Mouse (Mus musculus): ENCODE measurements around the gene Zfp691. TPM values are rescaled to one million over a fixed set of nuclear protein-coding genes. Genes with fewer than 3 reads are reported as not detected.

Gene Zfp691
- total and polyA plus RNA-seq, 2 experiments from 2014 or later, result 2.5 to 4.1 TPM

GRCm38 (mm10) chr4:119127229-119127628, 46.8 kb downstream of the Zfp691 start:
- H3K4me2 ChIP-seq (ENCODE audit: low read depth, low read length, poor library complexity, severe bottlenecking), result no peak overlapping the region
- no peak overlapping the region for H3K27ac ChIP-seq (ENCODE audit: low read depth, low read length)
- H3K4me3 ChIP-seq (ENCODE audit: low read depth, low read length), result no peak overlapping the region
- no peaks in the 10 kb centered on the region for H3K9me3 ChIP-seq (ENCODE audit: low read length)
- H3K36me3 ChIP-seq (ENCODE audit: insufficient read depth, low read length), result peaks cover 10% of the 10 kb centered on the region; the same call in 1 of the 2 replicates
- no peak for TF ChIP-seq CTCF (IDR thresholded peaks at IDR 0.05)
- no peak overlapping the region for H3K9ac ChIP-seq (replicated peaks; ENCODE audit: low read length, poor library complexity, severe bottlenecking)
- H3K4me1 ChIP-seq (ENCODE audit: insufficient read depth, low read length), result no peaks in the 10 kb centered on the region
- H3K27me3 ChIP-seq (ENCODE audit: insufficient read depth, low read length), result no peaks in the 10 kb centered on the region
- DNase-seq (ENCODE audit: low spot score) (no peak), ATAC-seq (ENCODE audit: low FRiP score) (no peak)
- 79% methylated on average over 6 of the region's 6 CpGs for WGBS

- DNase-seq (ENCODE audit: low spot score), result no peak
- no peak overlapping the region for H3K9ac ChIP-seq (replicated peaks; ENCODE audit: low read length, poor library complexity, severe bottlenecking)
- WGBS, result 73% methylated on average over 9 of the region's 9 CpGs
- 0 out of 2 replicates have a peak, but pooled peaks cover 5% of the 10 kb centered on the region for H3K36me3 ChIP-seq (ENCODE audit: insufficient read depth, low read length)
- no peaks in the 10 kb centered on the region for H3K27me3 ChIP-seq (ENCODE audit: insufficient read depth, low read length)
- no peak overlapping the region for H3K27ac ChIP-seq (ENCODE audit: low read depth, low read length)
- H3K4me2 ChIP-seq (ENCODE audit: low read depth, low read length, poor library complexity, severe bottlenecking), result no peak overlapping the region
- no peak for ATAC-seq (ENCODE audit: low FRiP score)
- no peak overlapping the region for H3K4me3 ChIP-seq (ENCODE audit: low read depth, low read length)
- no peaks in the 10 kb centered on the region for H3K9me3 ChIP-seq (ENCODE audit: low read length)
- no peak for TF ChIP-seq CTCF (IDR thresholded peaks at IDR 0.05)
- no peaks in the 10 kb centered on the region for H3K4me1 ChIP-seq (ENCODE audit: insufficient read depth, low read length)
These were observed 48.3 kb downstream of the Zfp691 start for GRCm38 (mm10) chr4:119125577-119126270.

GRCm38 (mm10) chr4:119124771-119125273, 49.2 kb downstream of the Zfp691 start:
- Histone ChIP-seq H3K27ac (ENCODE audit: low read depth, low read length) (no peak overlapping the region), H3K4me2 (ENCODE audit: low read depth, low read length, poor library complexity, severe bottlenecking) (no peak overlapping the region), H3K36me3 (ENCODE audit: insufficient read depth, low read length) (0 out of 2 replicates have a peak, but pooled peaks cover 4% of the 10 kb centered on the region), H3K4me1 (ENCODE audit: insufficient read depth, low read length) (no peaks in the 10 kb centered on the region), H3K9ac (replicated peaks; ENCODE audit: low read length, poor library complexity, severe bottlenecking) (no peak overlapping the region), H3K27me3 (ENCODE audit: insufficient read depth, low read length) (no peaks in the 10 kb centered on the region), H3K9me3 (ENCODE audit: low read length) (no peaks in the 10 kb centered on the region), H3K4me3 (ENCODE audit: low read depth, low read length) (no peak overlapping the region)
- no peak for TF ChIP-seq CTCF (IDR thresholded peaks at IDR 0.05)
- no peak for ATAC-seq (ENCODE audit: low FRiP score)
- WGBS, result 85% methylated on average over 2 of the region's 2 CpGs
- no peak for DNase-seq (ENCODE audit: low spot score)

- Histone ChIP-seq H3K9me3 (ENCODE audit: low read length) (no peaks in the 10 kb centered on the region), H3K4me3 (ENCODE audit: low read depth, low read length) (no peak overlapping the region), H3K36me3 (ENCODE audit: insufficient read depth, low read length) (no peaks in the 10 kb centered on the region), H3K4me2 (ENCODE audit: low read depth, low read length, poor library complexity, severe bottlenecking) (no peak overlapping the region), H3K4me1 (ENCODE audit: insufficient read depth, low read length) (no peaks in the 10 kb centered on the region), H3K9ac (replicated peaks; ENCODE audit: low read length, poor library complexity, severe bottlenecking) (no peak overlapping the region), H3K27me3 (ENCODE audit: insufficient read depth, low read length) (no peaks in the 10 kb centered on the region), H3K27ac (ENCODE audit: low read depth, low read length) (no peak overlapping the region)
- 62% methylated on average over 4 of the region's 4 CpGs for WGBS
- DNase-seq (ENCODE audit: low spot score) (peak; percentile 38), ATAC-seq (ENCODE audit: low FRiP score) (no peak)
- no peak for TF ChIP-seq CTCF (IDR thresholded peaks at IDR 0.05)
These were observed 52.7 kb downstream of the Zfp691 start for GRCm38 (mm10) chr4:119121249-119121648.

GRCm38 (mm10) chr4:119120095-119120494, 53.9 kb downstream of the Zfp691 start:
- Histone ChIP-seq H3K9me3 (ENCODE audit: low read length) (no peaks in the 10 kb centered on the region), H3K27me3 (ENCODE audit: insufficient read depth, low read length) (no peaks in the 10 kb centered on the region), H3K4me3 (ENCODE audit: low read depth, low read length) (no peak overlapping the region), H3K9ac (replicated peaks; ENCODE audit: low read length, poor library complexity, severe bottlenecking) (no peak overlapping the region), H3K27ac (ENCODE audit: low read depth, low read length) (no peak overlapping the region), H3K36me3 (ENCODE audit: insufficient read depth, low read length) (no peaks in the 10 kb centered on the region), H3K4me2 (ENCODE audit: low read depth, low read length, poor library complexity, severe bottlenecking) (no peak overlapping the region), H3K4me1 (ENCODE audit: insufficient read depth, low read length) (no peaks in the 10 kb centered on the region)
- 91% methylated on average over 6 of the region's 6 CpGs for WGBS
- TF ChIP-seq CTCF (IDR thresholded peaks at IDR 0.05), result no peak
- DNase-seq (ENCODE audit: low spot score) (no peak), ATAC-seq (ENCODE audit: low FRiP score) (no peak)

MicroRNAs encoded within 50 kb of the gene (microRNA counts, 519-probe panel; counts per million panel counts)
- 528 counts per million, percentile 58 among the panel's probes with 10 or more counts for microRNA mmu-miR-1957

Small RNA genes lying within 50 kb of the gene (microRNA-seq; reads per million reads assigned to microRNA genes)
- gene Mir1957a (ENCODE audit: borderline number of aligned reads), result not detected

Other genes with a start within 250 kb of the Zfp691 start
- not detected in 2 replicates for gene Olfr1328, start 235.6 kb downstream of the Zfp691 start, total RNA-seq (2014; rRNA removed)
- not detected in 2 replicates for gene Olfr1328, start 235.6 kb downstream of the Zfp691 start, polyA plus RNA-seq (2015; fragmentation: Nextera tagmentation; extraction: Ambion mirVana)
- 0.22 and 0.42 TPM in 2 replicates for gene Lao1, start 212.6 kb downstream of the Zfp691 start, total RNA-seq (2014; rRNA removed)
- gene Lao1, start 212.6 kb downstream of the Zfp691 start, polyA plus RNA-seq (2015; fragmentation: Nextera tagmentation; extraction: Ambion mirVana), result not detected in 2 replicates
- 85.1 and 104 TPM in 2 replicates for gene Slc2a1, start 65.5 kb downstream of the Zfp691 start, total RNA-seq (2014; rRNA removed)
- gene Slc2a1, start 65.5 kb downstream of the Zfp691 start, polyA plus RNA-seq (2015; fragmentation: Nextera tagmentation; extraction: Ambion mirVana), result 43.1 and 46.4 TPM in 2 replicates
- 0.33 and 2.5 TPM in 2 replicates for gene Ermap, start 15.8 kb upstream of the Zfp691 start, total RNA-seq (2014; rRNA removed)
- 0.31 and 0.93 TPM in 2 replicates for gene Ermap, start 15.8 kb upstream of the Zfp691 start, polyA plus RNA-seq (2015; fragmentation: Nextera tagmentation; extraction: Ambion mirVana)
- 66.3 and 83.1 TPM in 2 replicates for gene Svbp, start 21.1 kb upstream of the Zfp691 start, total RNA-seq (2014; rRNA removed)
- 196 and 200 TPM in 2 replicates for gene Svbp, start 21.1 kb upstream of the Zfp691 start, polyA plus RNA-seq (2015; fragmentation: Nextera tagmentation; extraction: Ambion mirVana)
- 0.11 TPM in 1 of 2 replicates, not detected in the other for gene Tmem269, start 44.0 kb upstream of the Zfp691 start, total RNA-seq (2014; rRNA removed)
- 0.43 and 0.83 TPM in 2 replicates for gene Tmem269, start 44.0 kb upstream of the Zfp691 start, polyA plus RNA-seq (2015; fragmentation: Nextera tagmentation; extraction: Ambion mirVana)
- 13.6 and 30.0 TPM in 2 replicates for gene AU022252, start 58.5 kb upstream of the Zfp691 start, total RNA-seq (2014; rRNA removed)
- gene AU022252, start 58.5 kb upstream of the Zfp691 start, polyA plus RNA-seq (2015; fragmentation: Nextera tagmentation; extraction: Ambion mirVana), result 20.1 and 22.1 TPM in 2 replicates
- gene P3h1, start 58.7 kb upstream of the Zfp691 start, total RNA-seq (2014; rRNA removed), result 14.9 and 15.0 TPM in 2 replicates
- 9.8 and 10.2 TPM in 2 replicates for gene P3h1, start 58.7 kb upstream of the Zfp691 start, polyA plus RNA-seq (2015; fragmentation: Nextera tagmentation; extraction: Ambion mirVana)
- 2.7 and 4.5 TPM in 2 replicates for gene Cldn19, start 81.2 kb upstream of the Zfp691 start, total RNA-seq (2014; rRNA removed)
- gene Cldn19, start 81.2 kb upstream of the Zfp691 start, polyA plus RNA-seq (2015; fragmentation: Nextera tagmentation; extraction: Ambion mirVana), result 0.75 and 0.77 TPM in 2 replicates
- gene Ybx1, start 120.4 kb upstream of the Zfp691 start, total RNA-seq (2014; rRNA removed), result 678 and 724 TPM in 2 replicates
- gene Ybx1, start 120.4 kb upstream of the Zfp691 start, polyA plus RNA-seq (2015; fragmentation: Nextera tagmentation; extraction: Ambion mirVana), result 971 and 1,006 TPM in 2 replicates
- 22.8 and 30.3 TPM in 2 replicates for gene Ppih, start 146.4 kb upstream of the Zfp691 start, total RNA-seq (2014; rRNA removed)
- gene Ppih, start 146.4 kb upstream of the Zfp691 start, polyA plus RNA-seq (2015; fragmentation: Nextera tagmentation; extraction: Ambion mirVana), result 42.7 and 44.3 TPM in 2 replicates
- 9.6 and 11.9 TPM in 2 replicates for gene Ccdc30, start 241.3 kb upstream of the Zfp691 start, total RNA-seq (2014; rRNA removed)
- 24.1 and 24.2 TPM in 2 replicates for gene Ccdc30, start 241.3 kb upstream of the Zfp691 start, polyA plus RNA-seq (2015; fragmentation: Nextera tagmentation; extraction: Ambion mirVana)
- 14.7 and 19.2 TPM in 2 replicates for gene Ppcs, start 248.2 kb upstream of the Zfp691 start, total RNA-seq (2014; rRNA removed)
- 23.4 and 26.4 TPM in 2 replicates for gene Ppcs, start 248.2 kb upstream of the Zfp691 start, polyA plus RNA-seq (2015; fragmentation: Nextera tagmentation; extraction: Ambion mirVana)
- gene Zmynd12, start 248.6 kb upstream of the Zfp691 start, total RNA-seq (2014; rRNA removed), result 0.16 TPM in 1 of 2 replicates, not detected in the other
- gene Zmynd12, start 248.6 kb upstream of the Zfp691 start, polyA plus RNA-seq (2015; fragmentation: Nextera tagmentation; extraction: Ambion mirVana), result 0.44 and 0.64 TPM in 2 replicates